Mouse (Mus musculus) left cerebral cortex, adult 8-10 months (tissue): Measurements from ENCODE around the gene Mllt10. TPM values are rescaled to one million over a fixed set of nuclear protein-coding genes. Genes with fewer than 3 reads are reported as not detected.

ENCODE experiments used
- microRNA-seq, 2 experiments: library from miRNA; unstranded; fragments of <30 nt; microRNA quantifications; one replicate each; pipeline ENCODE4 v1.2.0; 2022
- total RNA-seq, 4 experiments: library from RNA; stranded (reverse); gene quantifications; 2 replicates each; pipeline ENCODE4 v1.2.4; 2022

The Mllt10 gene
- total RNA-seq, 4 experiments from 2014 or later = 53.3 to 62.7 (median 56.5) TPM

Small RNA genes within 50 kb of the gene (microRNA-seq; reads per million reads assigned to microRNA genes)
- gene Gm23638 = 0 reads per million in 2 experiments
- gene Mir7655 = 0 to 0.42 reads per million in 2 experiments

Other genes with a start within 250 kb of the Mllt10 start
- gene H2al2a, start 58.3 kb upstream of the Mllt10 start, total RNA-seq = not detected
- 1 to 10 TPM; 1.8 to 3.5 (median 2.2) TPM for gene A930004D18Rik, start 17.5 kb upstream of the Mllt10 start, total RNA-seq
- gene Skida1, start 6.2 kb upstream of the Mllt10 start, total RNA-seq = 10 to 100 TPM in 1 of 4 experiments, 1 to 10 TPM in 3; 7.9 to 10.6 (median 8.5) TPM